In the genomic region with DNA sequence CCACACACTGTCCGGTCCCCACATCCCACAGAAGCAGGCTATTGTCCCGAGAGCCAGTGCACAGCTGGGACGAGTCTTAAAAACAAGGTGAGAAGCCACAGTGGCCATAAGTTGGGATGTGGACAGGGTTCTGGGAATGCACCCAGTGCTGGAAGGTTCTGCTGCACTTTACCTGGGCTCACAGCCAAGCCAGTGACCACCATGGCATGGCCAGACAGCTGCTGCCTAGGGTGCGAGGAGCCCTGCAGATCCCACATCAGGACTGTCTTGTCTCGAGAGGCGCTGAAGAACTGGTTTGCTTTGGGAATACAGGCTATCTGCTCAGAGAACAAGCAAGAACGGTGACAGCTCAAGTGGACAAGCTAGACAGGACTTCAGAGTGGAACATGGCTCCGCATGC, we compare ENCODE assay signal across 36 mouse cellular contexts. TPM values are rescaled to one million over a fixed set of nuclear protein-coding genes. Genes with fewer than 3 reads are reported as not detected.
"Had no signal": no experiment of that assay in that cellular context is flagged by ENCODE, and none has a peak within 500 bp of the region (broad histone marks: within the 10 kb centered on the region; RNA-seq: fewer than 3 reads in every experiment).

No protein-coding gene starts in this region.

- DNase-seq: cerebellum, adult 8-10 months; cerebellum, adult 9-10 months; cerebellum, adult 9-11 months; cerebellum, postnatal 10 days; cerebellum, postnatal 14 days; cerebellum, postnatal 25 days; cerebellum, postnatal 36 days; embryo, embryonic 11 days; forebrain, postnatal 0 days; gastrocnemius, adult 2 months; gastrocnemius, postnatal 10 days; gastrocnemius, postnatal 14 days; gastrocnemius, postnatal 25 days; gastrocnemius, postnatal 36 days; heart, adult 11 months; heart, adult 18-20 months; heart, adult 2 months had no signal

- H3K4me3 ChIP-seq: embryonic facial prominence, embryonic 10.5 days; embryonic facial prominence, embryonic 12.5 days; embryonic facial prominence, embryonic 13.5 days; embryonic facial prominence, embryonic 15.5 days; erythroblast, embryonic 14.5 days; forebrain, embryonic 10.5 days; forebrain, embryonic 12.5 days; forebrain, embryonic 13.5 days; forebrain, embryonic 15.5 days; gastrocnemius, adult 2 months; heart, adult 2 months; heart, embryonic 10.5 days had no signal

- H3K36me3 ChIP-seq: embryonic facial prominence, embryonic 12.5 days; forebrain, embryonic 15.5 days had no signal

- H3K4me2 ChIP-seq: embryonic facial prominence, embryonic 12.5 days; embryonic facial prominence, embryonic 13.5 days; embryonic facial prominence, embryonic 15.5 days; forebrain, embryonic 12.5 days; forebrain, embryonic 13.5 days; forebrain, embryonic 15.5 days had no signal

- H3K27me3 ChIP-seq: embryonic facial prominence, embryonic 12.5 days; embryonic facial prominence, embryonic 13.5 days; embryonic facial prominence, embryonic 15.5 days; forebrain, embryonic 12.5 days; forebrain, embryonic 13.5 days; forebrain, embryonic 15.5 days had no signal

RNA-seq across cellular contexts. Expression of a gene that starts 10.3 kb away (rescaled TPM):
- total RNA-seq: gastrocnemius, postnatal 25 days had no signal
- polyA plus RNA-seq: erythroblast, embryonic 14.5 days had no signal

RNA-seq across cellular contexts. Expression of a gene that starts 19.5 kb away (rescaled TPM):
- total RNA-seq: gastrocnemius, adult 18-20 months; gastrocnemius, adult 2 months; gastrocnemius, adult 8-10 months; granulocyte monocyte progenitor cell, adult 5-6 weeks had no signal
- polyA plus RNA-seq: erythroblast, embryonic 14.5 days had no signal

RNA-seq across cellular contexts. Expression of a gene that starts 25.3 kb away (rescaled TPM):
- total RNA-seq: common myeloid progenitor, adult 5-6 weeks; gastrocnemius, adult 18-20 months; gastrocnemius, adult 2 months; gastrocnemius, adult 8-10 months; gastrocnemius, postnatal 10 days; gastrocnemius, postnatal 14 days; gastrocnemius, postnatal 25 days; gastrocnemius, postnatal 36 days; gastrocnemius, postnatal 4 days; granulocyte monocyte progenitor cell, adult 5-6 weeks; heart, adult 18-20 months; heart, adult 2 months had no signal
- polyA plus RNA-seq: embryonic facial prominence, embryonic 10.5 days; embryonic facial prominence, embryonic 11.5 days; embryonic facial prominence, embryonic 12.5 days; embryonic facial prominence, embryonic 13.5 days; erythroblast, embryonic 14.5 days; forebrain, embryonic 11.5 days; forebrain, embryonic 12.5 days; forebrain, embryonic 13.5 days; forebrain, embryonic 14.5 days; forebrain, embryonic 16.5 days; heart, adult 2 months; heart, embryonic 10.5 days had no signal
